Mouse (Mus musculus): ENCODE results near the gene Pef1.

The Pef1 gene

DNA sequence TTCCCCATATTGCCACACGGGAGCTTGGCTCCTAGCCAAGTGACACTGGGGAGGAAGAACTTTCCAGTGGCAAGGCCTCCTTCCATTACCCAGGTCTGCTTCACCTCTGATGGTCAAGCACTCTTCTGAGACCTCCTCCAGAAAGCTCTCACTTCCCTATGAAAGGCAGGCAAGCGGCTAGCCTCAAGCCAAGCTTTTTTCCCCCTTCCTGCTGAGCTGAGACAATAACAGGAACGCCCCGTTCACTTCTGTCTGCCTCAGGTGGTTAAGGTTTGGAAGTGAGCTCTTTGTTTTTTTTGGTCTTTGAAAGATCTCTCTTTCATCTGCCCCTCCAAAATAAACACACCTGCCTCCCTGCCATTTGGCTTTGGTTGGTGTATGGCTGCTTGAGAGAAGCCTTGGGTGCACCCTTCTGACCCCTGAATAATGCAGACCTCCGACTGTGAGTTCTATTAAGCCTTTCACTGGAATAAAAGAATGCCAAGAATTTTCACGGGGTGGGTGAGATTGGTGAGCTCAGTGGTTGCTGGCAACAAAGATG is at the start of gene Pef1:
Gene Pef1 (plus strand): TSS at position 448 of the 541 bp plus-strand sequence.
- DNase-seq = no peak

DNA sequence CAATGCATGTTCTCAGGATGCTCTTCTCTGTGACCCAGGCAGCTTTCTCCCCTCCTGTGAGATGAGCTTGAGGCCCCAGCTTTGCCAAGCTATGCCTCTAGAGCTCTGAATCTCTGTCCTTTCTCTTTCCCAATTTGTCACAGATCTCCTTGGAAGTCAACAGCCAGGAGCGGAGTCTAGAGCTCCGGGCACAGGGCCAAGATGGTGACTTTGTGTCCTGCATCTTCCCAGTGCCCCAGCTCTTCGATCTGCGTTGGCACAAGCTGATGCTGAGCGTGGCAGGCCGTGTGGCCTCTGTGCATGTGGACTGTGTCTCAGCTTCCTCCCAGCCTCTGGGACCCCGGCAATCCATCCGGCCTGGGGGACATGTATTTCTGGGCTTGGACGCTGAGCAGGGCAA is 49.2 kb upstream of the Pef1 start:
- no peak for DNase-seq

DNA sequence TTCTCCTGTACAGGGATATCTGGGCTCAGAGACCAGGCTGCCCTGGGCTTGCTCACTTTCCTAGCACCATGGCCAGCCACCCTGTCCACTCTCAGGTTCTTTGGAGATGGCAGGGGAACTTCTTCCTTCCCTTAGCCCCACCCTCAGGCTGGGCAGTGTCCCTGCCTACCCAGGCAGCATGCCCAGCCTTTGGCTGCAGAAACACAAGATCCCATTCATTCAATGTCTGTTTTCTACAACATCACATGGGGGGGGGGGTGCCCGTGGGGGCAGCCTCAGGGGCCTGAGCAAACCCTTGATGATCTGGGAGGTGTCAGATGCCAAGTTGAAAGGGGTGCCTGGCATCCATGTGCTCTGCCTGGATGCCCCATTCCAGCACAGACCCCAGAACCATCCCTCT is 47.6 kb upstream of the Pef1 start:
- no peak for DNase-seq

DNA sequence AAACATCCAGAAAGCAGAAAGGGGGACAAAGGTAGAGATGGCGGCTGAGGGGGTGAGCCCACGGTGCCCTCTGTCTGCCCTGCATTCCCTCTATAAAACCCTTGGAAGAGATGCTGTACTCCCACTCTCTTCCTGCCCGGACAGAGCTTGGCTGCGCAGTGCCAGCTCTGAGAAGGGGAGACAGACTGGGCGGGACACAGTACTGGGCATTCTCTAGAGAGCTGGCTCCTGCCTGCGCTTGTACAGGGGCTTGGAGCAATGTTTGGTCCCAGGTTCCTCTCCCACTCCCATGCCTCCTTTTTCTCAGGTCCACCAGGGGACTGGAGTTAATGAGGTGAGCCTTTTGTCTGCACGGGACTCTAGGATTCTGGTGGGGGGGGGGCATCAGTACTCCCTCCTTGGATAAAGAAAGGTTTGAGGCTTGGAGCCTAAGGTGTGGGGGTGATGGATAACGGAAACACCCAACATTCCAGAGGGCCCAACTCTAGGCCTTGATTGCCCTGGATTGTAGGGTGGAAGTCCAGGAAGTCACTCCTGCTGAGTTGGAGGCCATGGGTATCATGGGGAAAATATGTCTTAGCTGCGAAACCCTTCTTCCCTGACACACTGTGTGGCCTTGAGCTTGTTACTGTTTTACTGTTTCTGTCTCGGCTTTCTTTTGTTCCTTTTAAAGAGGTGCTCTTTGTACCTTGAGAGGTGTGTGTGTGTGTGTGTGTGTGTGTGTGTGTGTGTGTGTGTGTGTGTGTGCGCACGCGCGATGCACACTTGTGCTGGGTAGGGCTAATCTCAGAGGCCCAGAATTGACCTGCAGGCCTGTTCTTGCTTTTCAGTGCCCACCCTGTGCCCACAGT is 47.0 kb upstream of the Pef1 start:
- DNase-seq = no peak

DNA sequence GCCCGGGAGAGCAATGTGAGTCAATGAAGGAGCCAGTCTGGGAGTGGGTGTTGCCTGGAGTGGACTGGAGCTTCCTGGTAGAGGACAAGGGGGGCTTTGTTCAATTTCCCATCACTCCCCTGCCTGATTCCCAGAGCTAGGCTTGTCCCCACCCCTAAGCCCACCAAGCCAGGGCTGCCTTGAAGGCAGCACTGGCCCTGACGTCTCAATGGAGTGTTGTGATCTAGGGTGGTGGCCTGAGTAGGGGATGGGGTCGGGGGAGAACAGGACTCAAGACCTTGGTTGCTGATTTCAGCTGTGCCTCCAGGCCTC is 46.4 kb upstream of the Pef1 start:
- DNase-seq = no peak

DNA sequence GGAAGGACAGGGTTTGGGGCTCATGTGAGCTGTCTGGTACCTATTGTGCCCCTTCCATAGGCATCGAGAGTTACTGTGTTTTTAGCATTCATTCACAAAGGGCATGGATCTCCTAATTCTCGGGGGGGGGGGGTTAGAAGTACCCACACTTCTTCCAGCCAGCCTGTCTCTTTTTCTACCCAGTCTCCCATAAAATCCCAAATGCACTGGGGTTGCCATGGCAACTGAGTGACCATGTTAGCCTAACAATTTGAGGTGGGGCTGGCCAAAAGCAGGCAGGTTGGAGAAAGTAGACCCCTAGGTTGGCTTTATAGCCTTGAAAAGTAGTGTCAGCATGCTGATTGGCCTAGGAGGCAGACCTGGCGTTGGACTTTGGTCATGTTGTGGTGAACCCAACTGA is 45.9 kb upstream of the Pef1 start:
- DNase-seq = no peak

DNA sequence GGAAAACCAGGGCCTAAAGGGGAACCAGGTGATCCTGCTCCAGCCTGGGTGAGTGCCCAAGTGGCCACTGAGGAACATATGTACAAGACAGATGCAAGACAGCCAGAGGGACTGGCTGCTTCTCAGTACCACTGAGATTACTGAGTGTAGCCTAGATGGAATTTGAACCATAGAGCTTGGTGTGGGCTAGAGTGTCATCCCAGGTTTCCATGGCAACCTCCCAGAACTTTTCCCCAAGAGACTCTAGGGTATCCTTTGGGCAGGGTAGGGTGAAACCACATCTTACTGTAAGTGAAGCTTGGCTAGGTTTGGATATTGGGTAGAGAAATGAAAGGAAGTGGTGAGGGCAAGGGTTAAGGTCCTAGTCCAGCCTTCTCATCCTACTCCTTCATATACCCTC is 41.4 kb upstream of the Pef1 start:
- no peak for DNase-seq

DNA sequence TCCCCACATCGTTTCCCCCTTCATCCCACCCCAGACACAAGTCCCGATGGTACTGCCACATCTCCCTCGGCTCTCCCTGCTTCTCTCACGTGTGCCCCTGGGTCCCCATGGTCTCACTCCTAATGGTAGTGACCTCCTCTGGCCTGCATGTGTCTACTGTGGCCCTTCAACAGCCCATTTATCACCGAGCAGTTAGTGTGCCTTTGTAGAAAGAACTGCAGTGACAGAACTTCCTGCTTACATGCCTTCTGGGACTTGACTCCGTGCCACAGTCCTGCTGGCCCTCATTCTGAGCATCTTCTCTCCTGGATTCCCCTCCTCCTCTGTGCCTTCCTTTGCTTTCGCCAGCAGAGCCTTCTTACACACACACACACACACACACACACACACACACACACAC is 39.2 kb upstream of the Pef1 start:
- DNase-seq = no peak

DNA sequence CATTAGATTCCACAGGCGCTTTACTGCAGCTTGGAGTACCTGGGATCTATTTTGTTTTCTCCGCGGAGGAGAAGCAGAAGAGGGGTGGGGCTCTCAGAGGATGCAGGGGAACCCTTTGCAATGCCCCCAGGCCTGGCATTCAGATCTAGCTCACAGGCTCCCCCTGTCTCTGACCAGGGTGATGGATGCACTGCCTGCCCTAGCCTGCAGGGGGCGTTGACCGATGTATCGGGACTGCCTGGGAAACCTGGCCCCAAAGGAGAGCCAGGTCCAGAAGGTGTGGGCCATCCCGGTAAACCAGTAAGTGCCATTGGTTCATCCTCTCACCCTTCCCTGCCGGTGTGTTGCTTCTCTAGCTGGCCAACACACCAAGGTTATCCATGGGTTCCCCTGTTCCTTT is 35.5 kb upstream of the Pef1 start:
- peak; percentile 34 for DNase-seq

DNA sequence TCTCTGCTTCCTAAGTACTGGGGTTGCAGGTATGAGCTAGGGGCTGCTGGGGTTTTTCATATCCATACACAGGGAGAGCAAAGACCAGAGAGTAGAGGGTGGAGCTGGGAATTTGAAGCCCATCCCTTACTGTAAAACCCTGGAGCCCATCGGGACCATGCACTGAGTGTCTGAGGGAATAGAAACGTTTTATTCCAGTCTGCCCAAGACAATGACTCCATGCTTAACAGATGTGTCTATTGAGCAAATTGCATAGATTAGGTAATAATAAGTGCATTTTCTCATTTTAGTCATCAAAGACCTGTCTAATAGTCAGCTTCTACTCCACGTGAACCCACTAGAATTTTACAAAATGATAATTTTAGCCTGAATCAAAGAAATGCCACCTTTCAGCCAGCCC is 31.8 kb upstream of the Pef1 start:
- DNase-seq = no peak

DNA sequence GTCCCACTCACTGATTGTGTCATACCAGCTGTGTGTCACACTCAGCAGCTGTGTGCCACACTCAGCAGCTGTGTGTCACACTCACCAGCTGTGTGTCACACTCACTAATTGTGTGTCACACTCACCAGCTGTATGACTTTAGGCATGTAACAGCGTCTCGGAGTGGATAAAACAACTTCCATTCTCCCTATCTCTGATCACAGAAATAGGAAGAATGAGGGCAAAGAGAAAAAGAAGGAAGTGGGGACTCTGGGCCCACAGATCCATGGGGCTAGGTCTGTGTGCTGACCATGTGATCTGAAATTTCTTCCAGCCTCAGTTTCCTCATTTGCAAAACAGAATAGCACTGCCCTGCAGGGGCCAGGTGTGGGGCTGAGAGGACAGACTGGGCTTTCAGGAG is 30.6 kb upstream of the Pef1 start:
- no peak for DNase-seq

DNA sequence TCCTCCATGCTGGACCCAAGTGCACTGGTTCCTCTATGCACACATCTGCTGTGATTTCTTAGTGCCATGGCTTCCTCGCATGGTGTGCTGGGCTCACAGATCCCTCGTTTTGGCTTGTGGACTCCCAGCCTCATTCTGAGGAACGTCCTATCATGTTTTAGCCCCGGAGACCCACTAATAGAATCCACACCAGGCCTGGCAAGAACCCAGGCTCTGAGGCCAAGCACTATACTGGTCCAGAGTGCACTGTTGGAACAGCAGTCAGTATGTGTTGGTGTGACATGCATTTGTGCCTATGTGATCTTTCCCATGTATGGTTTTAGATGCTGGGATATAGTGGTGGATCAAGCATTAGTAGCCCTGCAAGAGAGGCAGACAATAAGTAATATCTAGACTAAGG is 29.0 kb upstream of the Pef1 start:
- no peak for DNase-seq

DNA sequence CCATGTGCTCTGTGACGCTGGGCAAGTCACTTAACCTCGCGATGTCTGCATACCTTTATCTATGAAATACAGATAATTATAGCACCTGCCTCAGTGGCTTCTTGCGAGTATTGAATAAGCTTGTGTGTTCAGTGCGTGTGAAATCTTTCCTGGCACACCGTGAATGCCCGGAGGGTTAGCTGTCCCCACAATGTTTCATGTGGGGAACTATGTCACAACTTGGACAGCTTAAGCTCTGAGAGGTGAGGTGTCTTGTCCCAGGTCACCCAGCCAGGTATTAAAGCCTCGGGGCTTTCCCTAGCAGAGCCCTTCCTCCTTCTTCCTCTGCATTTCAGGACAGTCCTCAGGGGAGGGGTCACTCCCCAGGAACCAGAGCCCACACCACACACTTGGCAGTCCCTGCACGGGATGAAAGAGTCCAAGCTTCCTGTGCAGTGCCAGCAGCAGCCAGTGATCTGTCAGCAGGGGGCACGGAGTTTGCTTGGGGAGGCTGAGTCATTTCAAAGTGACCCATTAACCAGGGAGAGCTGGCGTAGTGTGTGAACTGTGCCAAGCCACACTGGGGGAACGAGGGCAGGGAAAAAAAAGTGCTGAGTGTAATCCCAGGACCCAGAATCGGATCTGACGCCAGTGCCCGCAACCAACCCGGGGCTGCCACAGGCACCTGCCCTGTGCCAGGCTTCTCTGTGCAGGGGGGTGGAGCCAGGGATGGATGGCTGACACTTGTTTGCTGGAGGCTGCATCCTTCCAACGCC is 27.4 kb upstream of the Pef1 start:
- no peak for DNase-seq

DNA sequence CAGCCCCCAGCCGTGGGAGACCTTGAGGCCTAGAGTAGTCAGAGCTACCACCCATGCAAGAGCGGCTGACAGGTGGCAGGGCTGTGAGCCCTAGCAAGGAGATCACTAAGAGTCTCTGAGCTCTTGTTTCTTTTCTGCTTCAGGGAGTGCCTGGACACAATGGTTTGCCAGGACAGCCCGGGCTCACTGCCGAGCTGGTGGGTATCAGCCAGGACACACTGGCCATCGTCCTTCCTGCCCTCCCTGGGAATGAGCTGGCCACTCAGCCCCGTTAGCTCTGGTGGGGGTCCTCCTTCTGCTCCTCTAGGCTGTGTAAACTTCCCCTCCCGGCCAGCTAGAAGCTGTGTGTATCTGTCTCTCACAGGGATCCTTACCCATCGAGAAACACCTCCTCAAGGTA is 25.5 kb upstream of the Pef1 start:
- DNase-seq = no peak

DNA sequence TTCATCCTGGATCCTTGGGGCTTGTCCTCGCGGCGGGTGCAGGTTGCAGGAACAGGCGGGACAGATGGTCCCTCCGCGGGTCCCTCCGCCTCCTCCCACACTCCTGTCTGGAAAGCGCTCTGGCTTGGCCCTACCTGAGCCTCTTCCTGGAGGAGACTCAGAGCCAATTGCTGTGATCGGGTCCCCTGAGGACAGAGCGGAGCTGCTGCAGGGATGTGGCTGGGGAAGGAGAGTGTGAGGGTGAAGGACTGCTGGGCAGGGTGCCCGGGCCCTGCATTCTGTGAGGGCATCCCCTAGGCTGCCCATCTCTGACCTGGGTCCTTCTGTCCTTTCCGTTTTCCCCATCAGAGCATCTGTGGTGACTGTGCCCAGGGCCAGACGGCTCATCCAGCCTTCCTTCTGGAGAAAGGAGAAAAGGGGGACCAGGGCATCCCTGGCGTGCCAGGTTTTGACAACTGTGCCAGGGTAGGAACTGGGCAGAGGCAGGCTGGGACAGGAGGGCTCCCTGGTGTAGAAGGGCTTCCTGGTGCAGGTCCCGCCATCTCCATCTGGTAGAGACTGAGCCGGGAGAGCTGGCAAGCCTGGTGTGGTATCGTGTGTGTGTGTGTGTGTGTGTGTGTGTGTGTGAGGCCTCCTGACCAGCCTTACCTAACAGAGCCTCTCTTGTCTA is 23.4 kb upstream of the Pef1 start:
- DNase-seq = no peak

DNA sequence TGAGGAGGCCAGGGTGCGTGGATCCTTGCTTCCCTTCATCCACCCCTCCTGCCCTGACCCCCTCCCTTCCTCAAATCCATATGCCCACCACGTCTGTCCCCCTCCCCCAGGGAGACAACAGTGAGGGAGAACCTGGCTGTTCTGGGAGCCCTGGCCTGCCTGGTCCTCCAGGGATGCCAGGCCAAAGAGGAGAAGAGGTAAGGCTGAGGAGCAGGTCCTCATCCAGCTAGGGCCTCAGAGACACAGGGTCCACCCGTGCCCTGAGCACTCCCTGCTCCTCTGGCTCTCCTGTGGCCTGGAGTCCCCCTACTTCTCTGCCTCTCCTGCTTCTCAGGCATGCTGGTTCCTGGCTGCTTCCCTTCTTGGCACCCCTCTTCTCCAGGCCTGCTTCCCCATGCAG is 22.8 kb upstream of the Pef1 start:
- DNase-seq = no peak

DNA sequence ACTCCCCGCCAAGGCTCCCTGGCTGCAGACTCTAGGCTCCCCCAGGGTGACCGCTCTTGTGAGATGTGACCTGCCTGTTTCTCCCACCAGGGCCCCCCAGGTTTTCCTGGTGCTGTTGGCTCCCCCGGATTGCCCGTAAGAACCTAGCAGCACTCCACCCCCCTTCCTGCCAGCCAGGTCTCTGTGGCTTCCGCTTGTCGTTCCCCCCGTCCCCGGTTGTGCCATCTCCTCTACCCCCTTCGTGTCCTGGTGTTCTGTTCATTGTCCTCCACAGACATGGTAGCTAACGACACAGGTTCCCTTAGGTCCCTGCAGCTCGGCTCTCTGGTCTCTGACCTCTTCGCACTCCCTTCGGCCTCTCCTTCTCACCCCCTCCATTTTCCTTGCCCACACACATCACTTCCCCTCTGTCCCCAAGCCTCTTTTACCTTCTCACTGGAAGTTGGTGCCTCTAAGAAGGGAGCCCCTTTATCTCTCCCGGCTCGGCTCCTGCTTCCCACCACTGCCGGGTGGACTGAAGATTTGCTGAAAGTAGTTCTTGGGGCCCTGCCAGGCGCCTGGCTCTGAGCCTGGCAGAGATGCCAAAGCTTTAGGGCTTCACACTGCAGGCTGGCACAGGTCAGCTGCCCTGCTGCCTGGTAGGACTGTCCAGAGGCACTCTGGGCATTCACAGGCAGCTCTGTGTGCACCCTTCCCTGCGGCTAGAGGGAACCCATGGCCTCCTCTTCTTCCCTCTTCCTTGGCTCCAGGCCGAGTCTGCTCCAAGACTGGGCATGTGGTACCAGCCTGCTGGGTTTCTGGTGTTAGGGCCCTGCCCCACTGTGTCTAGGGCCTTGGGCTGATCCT is 20.8 kb upstream of the Pef1 start:
- peak; percentile 6 for DNase-seq

DNA sequence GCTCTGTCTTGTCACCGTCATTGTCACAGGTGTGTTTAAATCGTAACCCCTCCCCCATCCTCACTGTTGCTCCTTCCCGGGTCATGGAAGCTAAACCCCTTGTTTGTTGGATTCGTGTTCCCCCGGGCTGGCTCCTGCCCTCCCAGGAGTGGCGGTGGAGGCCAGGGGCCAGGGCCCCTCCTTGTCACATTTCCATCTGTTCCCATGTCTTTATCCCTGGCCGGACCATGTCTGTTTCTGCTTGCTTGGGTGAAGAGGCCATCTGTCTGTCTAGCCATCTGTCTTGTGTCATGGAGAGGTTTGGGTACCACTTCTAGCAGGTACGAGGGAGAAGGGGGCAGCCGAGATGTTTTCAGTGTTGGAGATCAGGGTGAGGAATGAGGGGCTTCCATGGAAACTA is 20.1 kb upstream of the Pef1 start:
- no peak for DNase-seq

DNA sequence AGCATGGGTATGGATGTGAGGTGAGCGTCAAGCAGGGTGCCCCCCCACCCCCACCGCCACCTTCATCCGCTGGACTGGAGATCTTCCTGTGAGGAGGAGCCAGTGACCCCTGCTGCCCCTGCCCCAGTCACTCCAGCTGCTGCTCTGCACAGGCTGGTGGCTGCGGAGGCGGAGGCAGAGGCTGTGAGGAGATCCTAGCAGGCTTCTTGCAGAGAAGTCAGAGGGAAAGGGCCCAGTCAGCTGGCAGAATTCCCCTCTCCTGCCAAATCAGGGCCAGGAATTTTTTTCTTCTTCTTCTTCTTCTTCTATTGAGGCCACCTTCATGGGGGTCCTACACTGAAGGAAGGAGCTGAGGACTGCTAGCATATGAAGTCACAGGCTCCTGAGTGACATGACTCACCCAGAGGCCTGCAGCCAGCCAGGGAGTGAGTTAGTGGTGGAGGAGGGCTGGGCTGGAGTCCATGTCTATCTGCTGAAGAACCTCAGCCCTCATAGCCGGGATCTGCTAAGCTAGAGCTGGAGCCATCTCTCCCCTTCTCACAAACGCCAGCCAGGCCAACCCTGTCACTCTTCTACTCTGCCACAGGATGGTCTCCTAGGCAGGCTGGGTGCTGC is 17.9 kb upstream of the Pef1 start:
- DNase-seq = no peak

DNA sequence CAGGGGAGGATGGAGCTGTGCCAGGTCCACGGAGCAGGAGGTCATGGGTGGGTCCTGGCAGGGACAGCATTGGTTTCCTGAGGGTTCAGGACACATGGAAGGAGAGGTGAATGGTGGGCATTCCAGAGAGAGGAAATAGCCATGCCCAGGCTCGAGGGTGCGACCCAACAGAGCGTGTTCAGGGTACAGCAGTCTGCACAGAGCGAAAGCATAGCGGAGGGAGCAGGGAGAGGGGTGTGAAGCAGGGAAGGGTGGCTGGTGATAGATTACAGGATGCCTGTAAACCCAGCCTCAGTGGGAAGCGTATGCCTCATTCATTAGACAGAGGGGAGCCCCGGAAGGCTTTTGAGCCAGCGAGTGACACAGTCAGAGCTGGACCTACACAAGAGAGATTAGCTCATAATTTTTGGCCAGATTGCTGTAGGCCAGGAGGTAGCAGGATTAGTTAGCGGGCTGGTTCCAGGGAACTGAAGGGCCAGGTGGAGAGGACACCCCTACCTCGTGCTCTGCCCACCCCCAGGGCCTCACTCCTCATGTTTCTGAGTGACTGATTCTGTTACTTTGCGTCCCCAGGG is 17.0 kb upstream of the Pef1 start:
- no peak for DNase-seq

DNA sequence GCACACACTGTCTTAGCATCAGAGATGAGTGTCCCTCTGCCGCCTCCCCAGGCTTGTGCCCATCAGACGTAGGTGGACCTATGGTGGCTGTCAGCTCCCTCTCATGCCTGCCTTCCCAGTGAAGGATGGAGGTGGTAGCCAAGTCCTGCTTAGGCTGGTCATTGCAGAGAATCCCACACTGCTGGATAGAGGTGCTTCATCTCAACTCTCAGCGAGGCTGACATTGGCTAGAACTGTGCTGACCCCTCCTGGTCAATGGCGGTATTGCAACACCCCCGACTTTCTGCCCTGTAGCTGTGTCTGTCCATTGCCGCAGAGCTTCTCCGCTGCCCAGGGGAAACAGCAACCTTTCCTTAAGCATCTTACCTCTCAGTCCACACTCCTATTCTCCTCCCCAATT is 15.1 kb upstream of the Pef1 start:
- DNase-seq = peak; percentile 89

DNA sequence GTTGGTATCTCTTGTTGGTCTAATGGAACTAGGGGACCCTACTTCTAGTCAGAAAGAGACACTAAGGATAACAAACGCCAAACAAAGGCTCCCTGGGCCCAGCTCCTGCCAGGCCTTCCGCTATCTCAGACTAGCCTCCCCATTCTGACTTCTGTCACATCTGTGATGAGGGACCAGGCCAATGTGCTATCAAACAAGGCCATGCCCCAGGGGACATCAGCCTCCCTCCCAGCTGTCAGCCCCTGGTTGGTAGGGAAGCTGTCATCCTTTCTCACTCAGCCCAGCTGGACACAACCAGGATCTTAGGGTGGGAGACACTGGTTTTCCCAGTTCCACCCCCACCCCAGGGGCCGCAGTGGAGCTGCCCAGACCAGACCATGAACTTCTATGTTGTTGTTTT is 7.2 kb upstream of the Pef1 start:
- no peak for DNase-seq
